ENCODE assay signal across 8 mouse cellular contexts in genomic region chr2:27699574-27699973, GRCm38 (mm10). TPM values are rescaled to one million over a fixed set of nuclear protein-coding genes. Genes with fewer than 3 reads are reported as not detected.
DNase-seq lines count a peak whose midpoint lies in the region; ATAC-seq and TF ChIP-seq lines count a peak whose summit lies in the region.

No protein-coding gene starts in this region.

- H3K9me3 ChIP-seq in forebrain, embryonic 15.5 days = no peaks in the 10 kb centered on the region
- H3K9me3 ChIP-seq in heart, postnatal 0 days (replicated peaks; ENCODE audit: control insufficient read depth, low read length) = no peaks in the 10 kb centered on the region
- H3K9me3 ChIP-seq in liver, embryonic 12.5 days (replicated peaks) = no peaks in the 10 kb centered on the region
- H3K9me3 ChIP-seq in neural tube, embryonic 13.5 days = no peaks in the 10 kb centered on the region

- no peaks in the 10 kb centered on the region for H3K36me3 ChIP-seq in forebrain, embryonic 15.5 days
- H3K36me3 ChIP-seq in heart, postnatal 0 days (replicated peaks; ENCODE audit: control insufficient read depth, insufficient read depth, low read length) = no peaks in the 10 kb centered on the region
- H3K36me3 ChIP-seq in liver, embryonic 12.5 days = no peaks in the 10 kb centered on the region
- no peaks in the 10 kb centered on the region for H3K36me3 ChIP-seq in neural tube, embryonic 13.5 days

- ATAC-seq in forebrain, embryonic 15.5 days (replicated peaks) = peak; percentile 63
- peak; percentile 88 for ATAC-seq in heart, postnatal 0 days (ENCODE audit: insufficient read depth, low read depth)
- ATAC-seq in liver, embryonic 12.5 days = no peak
- peak; percentile 64 for ATAC-seq in neural tube, embryonic 13.5 days (ENCODE audit: low read depth)
- no peak for ATAC-seq in erythroblast, adult 5-6 weeks (replicated peaks; ENCODE audit: low FRiP score, poor library complexity, severe bottlenecking)

- H3K4me2 ChIP-seq in forebrain, embryonic 15.5 days (replicated peaks) = no peak overlapping the region
- H3K4me2 ChIP-seq in heart, postnatal 0 days (ENCODE audit: low read depth, low read length) = peak overlapping the region; percentile 4; the same call in 1 of the 2 replicates
- H3K4me2 ChIP-seq in liver, embryonic 12.5 days = no peak overlapping the region
- no peak overlapping the region; the same call in 1 of the 2 replicates for H3K4me2 ChIP-seq in neural tube, embryonic 13.5 days

- no peak; the same call in 1 of the 2 replicates for TF ChIP-seq EP300 in heart, postnatal 0 days (IDR thresholded peaks at IDR 0.05; ENCODE audit: low read depth)

- DNase-seq in 3134 (ENCODE audit: extremely low read depth, insufficient read length, low spot score) = peak; percentile 53
- DNase-seq in cerebellum, adult 11-12 months = peak; percentile 87
- peak; percentile 88 for DNase-seq in heart, postnatal 0 days (ENCODE audit: low spot score)
- peak; percentile 89 to 96 for DNase-seq in kidney, postnatal 25 days

- H3K9ac ChIP-seq in forebrain, embryonic 15.5 days (replicated peaks) = no peak overlapping the region
- 0 out of 2 replicates have a peak overlapping the region, but pooled peaks have one; percentile 12 for H3K9ac ChIP-seq in heart, postnatal 0 days (replicated peaks; ENCODE audit: low read depth, low read length)
- no peak overlapping the region; the same call in 1 of the 2 replicates for H3K9ac ChIP-seq in liver, embryonic 12.5 days
- peak overlapping the region; percentile 41 for H3K9ac ChIP-seq in neural tube, embryonic 13.5 days

- 6% methylated on average over 7 of the region's 7 CpGs for WGBS in forebrain, embryonic 15.5 days
- WGBS in heart, postnatal 0 days = 3% methylated on average over 7 of the region's 7 CpGs
- WGBS in liver, embryonic 12.5 days (ENCODE audit: insufficient replicate concordance) = 45% methylated on average over 7 of the region's 7 CpGs
- WGBS in neural tube, embryonic 13.5 days = 9% methylated on average over 7 of the region's 7 CpGs

- H3K4me3 ChIP-seq in forebrain, embryonic 15.5 days = no peak overlapping the region
- no peak overlapping the region for H3K4me3 ChIP-seq in heart, postnatal 0 days (ENCODE audit: low read depth, low read length)
- no peak overlapping the region for H3K4me3 ChIP-seq in liver, embryonic 12.5 days
- no peak overlapping the region for H3K4me3 ChIP-seq in neural tube, embryonic 13.5 days

- peaks cover 28% of the 10 kb centered on the region for H3K4me1 ChIP-seq in forebrain, embryonic 15.5 days
- peaks cover 60% of the 10 kb centered on the region for H3K4me1 ChIP-seq in heart, postnatal 0 days (ENCODE audit: control insufficient read depth, insufficient read depth)
- H3K4me1 ChIP-seq in liver, embryonic 12.5 days = peaks cover 75% of the 10 kb centered on the region
- peaks cover 81% of the 10 kb centered on the region for H3K4me1 ChIP-seq in neural tube, embryonic 13.5 days (replicated peaks)

- H3K27me3 ChIP-seq in forebrain, embryonic 15.5 days = no peaks in the 10 kb centered on the region
- H3K27me3 ChIP-seq in heart, postnatal 0 days (ENCODE audit: control insufficient read depth, insufficient read depth, low read length) = no peaks in the 10 kb centered on the region
- no peaks in the 10 kb centered on the region for H3K27me3 ChIP-seq in liver, embryonic 12.5 days (replicated peaks)
- H3K27me3 ChIP-seq in neural tube, embryonic 13.5 days = no peaks in the 10 kb centered on the region

- TF ChIP-seq CTCF in heart, postnatal 0 days (IDR thresholded peaks at IDR 0.05; ENCODE audit: low read depth) = peak; percentile 69

- peak overlapping the region; percentile 42 for H3K27ac ChIP-seq in forebrain, embryonic 15.5 days (replicated peaks)
- peak overlapping the region; percentile 69 for H3K27ac ChIP-seq in heart, postnatal 0 days (ENCODE audit: low read depth)
- H3K27ac ChIP-seq in liver, embryonic 12.5 days = peak overlapping the region; percentile 27
- H3K27ac ChIP-seq in neural tube, embryonic 13.5 days (replicated peaks) = peak overlapping the region; percentile 75

RNA-seq across cellular contexts. Expression of gene Rxra, which starts 23.3 kb away (rescaled TPM):
- 3.2 TPM in 2 replicates for polyA plus RNA-seq in forebrain, embryonic 15.5 days (2015; fragmentation: Nextera tagmentation; extraction: Ambion mirVana)
- total RNA-seq in heart, postnatal 0 days (2014; rRNA removed; ENCODE audit: low replicate concordance) = 56.9 and 81.7 TPM in 2 replicates
- 4.9 and 5.5 TPM in 2 replicates for polyA plus RNA-seq in heart, postnatal 0 days (2015; fragmentation: Nextera tagmentation; extraction: Ambion mirVana)
- 3.9 and 4.2 TPM in 2 replicates for polyA plus RNA-seq in liver, embryonic 12.5 days (2016; fragmentation: Nextera tagmentation; extraction: Ambion mirVana)
- polyA plus RNA-seq in neural tube, embryonic 13.5 days (2015; fragmentation: Nextera tagmentation; extraction: Ambion mirVana) = 3.2 and 4.7 TPM in 2 replicates
- total RNA-seq in erythroblast, adult 5-6 weeks (2015; ENCODE audit: low replicate concordance) = 1.9 and 3.1 TPM in 2 replicates
- total RNA-seq in erythroblast, adult 5-6 weeks (2017; ENCODE audit: low replicate concordance) = 2.3 and 4.6 TPM in 2 replicates

Comparison
In these comparisons a context has a peak if more than half of its experiments do, and no peak if none do; other contexts are left out.
1. ATAC-seq: peak in forebrain, embryonic 15.5 days (single experiment), heart, postnatal 0 days (single experiment) and neural tube, embryonic 13.5 days (single experiment); none in liver, embryonic 12.5 days (single experiment) and erythroblast, adult 5-6 weeks (single experiment).
2. H3K9ac ChIP-seq: peak in heart, postnatal 0 days (single experiment) and neural tube, embryonic 13.5 days (single experiment); none in forebrain, embryonic 15.5 days (single experiment) and liver, embryonic 12.5 days (single experiment).
3. Peak in every context shown above with its lines, with median percentiles within 50 percentile points of each other: DNase-seq and H3K27ac ChIP-seq.